Mouse (Mus musculus): Measurements from ENCODE around the gene Vps53.

DNA sequence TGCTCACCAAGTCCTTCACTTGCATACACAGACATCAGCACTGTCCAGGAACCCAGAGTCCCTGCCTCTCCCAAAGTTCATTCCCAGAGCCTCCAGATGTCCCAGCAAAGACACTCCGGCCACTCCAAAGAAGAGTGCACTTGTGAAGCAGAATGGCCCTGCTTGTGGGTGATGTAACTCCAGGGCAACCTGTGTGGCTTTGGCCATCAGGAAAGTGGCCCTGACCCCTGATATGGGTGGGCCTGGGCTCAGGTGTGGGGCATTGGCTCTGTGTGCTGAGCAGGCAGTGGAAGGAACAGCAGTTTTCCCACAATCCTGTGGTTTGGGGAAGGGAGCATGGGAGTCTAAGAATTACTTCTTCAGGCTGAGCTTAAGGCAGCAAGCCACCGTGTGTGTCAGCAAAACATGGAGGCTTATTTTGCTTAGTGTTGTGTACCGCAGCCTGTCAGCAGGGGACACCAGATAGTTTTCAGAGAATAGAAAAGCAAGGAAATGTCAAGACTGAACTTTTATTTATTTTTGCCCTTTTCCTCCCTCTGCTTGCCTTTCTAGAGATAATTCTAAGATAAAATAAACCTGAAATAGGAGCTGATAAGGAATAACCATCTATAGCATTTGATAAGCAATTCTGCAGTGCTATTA lies 178.1 kb downstream of the Vps53 start:
- TF ChIP-seq POLR2A (IDR thresholded peaks at IDR 0.05; ENCODE audit: borderline replicate concordance, extremely low read depth, low read depth, low read length) (no peak), CTCF (IDR thresholded peaks at IDR 0.05; ENCODE audit: insufficient read depth, low read length) (no peak)

Data from lung, adult 2 months (tissue).